Mouse (Mus musculus): ENCODE results near the gene Mrpl23. TPM values are rescaled to one million over a fixed set of nuclear protein-coding genes. Genes with fewer than 3 reads are reported as not detected.

Mrpl23 gene
- polyA plus RNA-seq, 1 experiment: 11.0 TPM

- Histone ChIP-seq H3K27ac (ENCODE audit: insufficient read depth, low read depth, low read length) (no peak overlapping the region), H3K36me3 (ENCODE audit: control insufficient read depth, insufficient read depth, low read length) (no peaks in the 10 kb centered on the region), H3K4me3 (ENCODE audit: insufficient read depth, low read depth, low read length) (no peak overlapping the region), H3K27me3 (replicated peaks; ENCODE audit: control insufficient read depth, insufficient read depth, low read length) (no peaks in the 10 kb centered on the region), H3K4me1 (ENCODE audit: control insufficient read depth, insufficient read depth, low read length) (no peaks in the 10 kb centered on the region)
- DNase-seq: no peak
- TF ChIP-seq POLR2A (IDR thresholded peaks at IDR 0.05; ENCODE audit: low read depth, low read length) (no peak), CTCF (conservative IDR thresholded peaks at IDR 0.05; ENCODE audit: insufficient read depth, insufficient read length, low read depth, low read length) (no peak)
- WGBS: 87% methylated on average over 4 of the region's 4 CpGs
Measured at GRCm38 (mm10) chr7:142531973-142532521, 439 bp upstream of the Mrpl23 start.

- no peaks in the 10 kb centered on the region for H3K27me3 ChIP-seq (replicated peaks; ENCODE audit: control insufficient read depth, insufficient read depth, low read length)
- peak; percentile 78 for TF ChIP-seq CTCF (conservative IDR thresholded peaks at IDR 0.05; ENCODE audit: insufficient read depth, insufficient read length, low read depth, low read length)
- no peak for TF ChIP-seq POLR2A (IDR thresholded peaks at IDR 0.05; ENCODE audit: low read depth, low read length)
- peak overlapping the region; percentile 83 for H3K4me3 ChIP-seq (ENCODE audit: insufficient read depth, low read depth, low read length)
- DNase-seq: peak; percentile 84
- no peaks in the 10 kb centered on the region for H3K4me1 ChIP-seq (ENCODE audit: control insufficient read depth, insufficient read depth, low read length)
- WGBS: 1% methylated on average over 44 of the region's 44 CpGs
- no peaks in the 10 kb centered on the region for H3K36me3 ChIP-seq (ENCODE audit: control insufficient read depth, insufficient read depth, low read length)
- H3K27ac ChIP-seq (ENCODE audit: insufficient read depth, low read depth, low read length): 0 out of 2 replicates have a peak overlapping the region, but pooled peaks have one; percentile 22
Measured at GRCm38 (mm10) chr7:142533059-142533855, 771 bp downstream of the Mrpl23 start.

GRCm38 (mm10) chr7:142535116-142535515, 2.6 kb downstream of the Mrpl23 start:
- Histone ChIP-seq H3K4me3 (ENCODE audit: insufficient read depth, low read depth, low read length) (no peak overlapping the region), H3K27ac (ENCODE audit: insufficient read depth, low read depth, low read length) (no peak overlapping the region), H3K36me3 (ENCODE audit: control insufficient read depth, insufficient read depth, low read length) (no peaks in the 10 kb centered on the region), H3K27me3 (replicated peaks; ENCODE audit: control insufficient read depth, insufficient read depth, low read length) (no peaks in the 10 kb centered on the region), H3K4me1 (ENCODE audit: control insufficient read depth, insufficient read depth, low read length) (no peaks in the 10 kb centered on the region)
- DNase-seq: no peak
- no peak for TF ChIP-seq CTCF (conservative IDR thresholded peaks at IDR 0.05; ENCODE audit: insufficient read depth, insufficient read length, low read depth, low read length)
- no peak for TF ChIP-seq POLR2A (IDR thresholded peaks at IDR 0.05; ENCODE audit: low read depth, low read length)
- WGBS: 94% methylated on average over 4 of the region's 4 CpGs

GRCm38 (mm10) chr7:142535832-142536231, 3.3 kb downstream of the Mrpl23 start:
- no peak overlapping the region for H3K27ac ChIP-seq (ENCODE audit: insufficient read depth, low read depth, low read length)
- DNase-seq: no peak
- no peaks in the 10 kb centered on the region for H3K27me3 ChIP-seq (replicated peaks; ENCODE audit: control insufficient read depth, insufficient read depth, low read length)
- H3K4me1 ChIP-seq (ENCODE audit: control insufficient read depth, insufficient read depth, low read length): no peaks in the 10 kb centered on the region
- WGBS: 97% methylated on average over 5 of the region's 5 CpGs
- no peak overlapping the region for H3K4me3 ChIP-seq (ENCODE audit: insufficient read depth, low read depth, low read length)
- no peaks in the 10 kb centered on the region for H3K36me3 ChIP-seq (ENCODE audit: control insufficient read depth, insufficient read depth, low read length)
- TF ChIP-seq CTCF (conservative IDR thresholded peaks at IDR 0.05; ENCODE audit: insufficient read depth, insufficient read length, low read depth, low read length) (no peak), POLR2A (IDR thresholded peaks at IDR 0.05; ENCODE audit: low read depth, low read length) (no peak)

- DNase-seq: no peak
- Histone ChIP-seq H3K27ac (ENCODE audit: insufficient read depth, low read depth, low read length) (no peak overlapping the region), H3K36me3 (ENCODE audit: control insufficient read depth, insufficient read depth, low read length) (no peaks in the 10 kb centered on the region), H3K4me3 (ENCODE audit: insufficient read depth, low read depth, low read length) (no peak overlapping the region), H3K4me1 (ENCODE audit: control insufficient read depth, insufficient read depth, low read length) (no peaks in the 10 kb centered on the region), H3K27me3 (replicated peaks; ENCODE audit: control insufficient read depth, insufficient read depth, low read length) (no peaks in the 10 kb centered on the region)
- TF ChIP-seq POLR2A (IDR thresholded peaks at IDR 0.05; ENCODE audit: low read depth, low read length): no peak
- WGBS: 79% methylated on average over 5 of the region's 5 CpGs
Measured at GRCm38 (mm10) chr7:142537181-142537580, 4.7 kb downstream of the Mrpl23 start.

GRCm38 (mm10) chr7:142537879-142538278, 5.4 kb downstream of the Mrpl23 start:
- peak; percentile 38 for DNase-seq
- H3K36me3 ChIP-seq (ENCODE audit: control insufficient read depth, insufficient read depth, low read length): no peaks in the 10 kb centered on the region
- TF ChIP-seq POLR2A (IDR thresholded peaks at IDR 0.05; ENCODE audit: low read depth, low read length) (no peak), CTCF (conservative IDR thresholded peaks at IDR 0.05; ENCODE audit: insufficient read depth, insufficient read length, low read depth, low read length) (peak; percentile 59)
- no peak overlapping the region for H3K27ac ChIP-seq (ENCODE audit: insufficient read depth, low read depth, low read length)
- H3K27me3 ChIP-seq (replicated peaks; ENCODE audit: control insufficient read depth, insufficient read depth, low read length): no peaks in the 10 kb centered on the region
- no peaks in the 10 kb centered on the region for H3K4me1 ChIP-seq (ENCODE audit: control insufficient read depth, insufficient read depth, low read length)
- WGBS: 18% methylated on average over 6 of the region's 6 CpGs
- no peak overlapping the region for H3K4me3 ChIP-seq (ENCODE audit: insufficient read depth, low read depth, low read length)

- Histone ChIP-seq H3K4me1 (ENCODE audit: control insufficient read depth, insufficient read depth, low read length) (no peaks in the 10 kb centered on the region), H3K27me3 (replicated peaks; ENCODE audit: control insufficient read depth, insufficient read depth, low read length) (no peaks in the 10 kb centered on the region), H3K36me3 (ENCODE audit: control insufficient read depth, insufficient read depth, low read length) (no peaks in the 10 kb centered on the region), H3K27ac (ENCODE audit: insufficient read depth, low read depth, low read length) (no peak overlapping the region), H3K4me3 (ENCODE audit: insufficient read depth, low read depth, low read length) (no peak overlapping the region)
- TF ChIP-seq CTCF (conservative IDR thresholded peaks at IDR 0.05; ENCODE audit: insufficient read depth, insufficient read length, low read depth, low read length): no peak
- TF ChIP-seq POLR2A (IDR thresholded peaks at IDR 0.05; ENCODE audit: low read depth, low read length): no peak
- no peak for DNase-seq
- WGBS: 86% methylated on average over 4 of the region's 4 CpGs
Measured at GRCm38 (mm10) chr7:142538291-142538690, 5.8 kb downstream of the Mrpl23 start.

Data from kidney, adult 2 months (tissue).